Mouse (Mus musculus) heart, embryonic 15.5 days (tissue): ENCODE measurements at regions not wholly inside any gene's neighbourhood (a gene's known extent, or its start where the extent isn't known, plus 50 kb on each side); places are given as distances from the start of the nearest gene placed in this dataset.

Source experiments
- ATAC-seq: fragments of 200-750 bp; cut with Nextera tagmentation; replicated peaks from 2 replicates; pipeline ENCODE4 v1.8.0; 2017; ENCODE audit warnings: low read depth, moderate TSS enrichment; ENCODE audit not compliant: insufficient number of reproducible peaks, insufficient read depth, low FRiP score
- H3K27ac ChIP-seq: fragments of 300-500 bp; sonication (generic); 2 replicates; pipeline ENCODE4 v1.5.1; 2015; ENCODE audit warnings: mild to moderate bottlenecking, inconsistent platforms
- H3K27me3 ChIP-seq: fragments of 300-500 bp; sonication (generic); 2 replicates; pipeline ENCODE4 v1.6.1; 2015; ENCODE audit warnings: inconsistent platforms
- H3K36me3 ChIP-seq: fragments of 300-500 bp; sonication (generic); 2 replicates; pipeline ENCODE4 v1.6.1; 2015; ENCODE audit warnings: mild to moderate bottlenecking, inconsistent platforms
- H3K4me1 ChIP-seq: fragments of 300-500 bp; sonication (generic); replicated peaks from 2 replicates; pipeline ENCODE4 v1.6.1; 2015; ENCODE audit warnings: inconsistent platforms
- H3K4me2 ChIP-seq: fragments of 300-500 bp; sonication (generic); 2 replicates; pipeline ENCODE4 v1.6.1; 2015; ENCODE audit warnings: inconsistent platforms, mild to moderate bottlenecking, moderate library complexity
- H3K4me3 ChIP-seq: fragments of 300-500 bp; sonication (generic); 2 replicates; pipeline ENCODE4 v1.5.1; 2015; ENCODE audit warnings: mild to moderate bottlenecking, inconsistent platforms
- H3K9ac ChIP-seq: fragments of 300-500 bp; sonication (generic); 2 replicates; pipeline ENCODE4 v1.6.1; 2015; ENCODE audit warnings: mild to moderate bottlenecking, inconsistent platforms
- H3K9me3 ChIP-seq: fragments of 300-500 bp; sonication (generic); replicated peaks from 2 replicates; pipeline ENCODE4 v1.6.1; 2016; ENCODE audit warnings: inconsistent platforms
- WGBS: fragments of 180-500 bp; shearing (Covaris S2); methylation state at CpG from one replicate; pipeline ENCODE4 v1.1.7; 2015; ENCODE audit warnings: mixed read lengths; 5-methylcytosine and 5-hydroxymethylcytosine counted together

DNA sequence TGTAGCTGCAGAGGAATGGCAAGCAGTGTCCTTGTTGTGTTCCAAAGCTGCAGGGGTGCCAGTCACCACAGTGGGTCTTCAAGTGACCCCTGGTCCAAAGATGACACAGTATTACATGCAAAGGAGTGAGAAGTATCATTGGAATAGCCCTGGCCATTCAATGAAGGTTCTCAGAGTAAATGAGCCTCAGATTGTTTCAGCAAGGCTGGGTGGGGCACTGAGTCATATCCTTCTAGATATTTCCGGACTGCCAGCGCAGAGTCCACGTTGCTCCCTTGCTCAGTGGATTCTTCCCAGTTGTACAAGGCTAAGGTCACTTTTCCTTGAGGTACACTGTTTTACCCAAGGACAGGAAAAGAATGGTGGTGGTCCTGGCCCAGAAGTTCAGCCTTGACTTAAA, 319.2 kb upstream of the Irx1 start:
- no peak overlapping the region for H3K4me2 ChIP-seq
- H3K4me1 ChIP-seq: no peaks in the 10 kb centered on the region
- no peak overlapping the region for H3K9ac ChIP-seq
- no peaks in the 10 kb centered on the region for H3K36me3 ChIP-seq
- no peak overlapping the region for H3K27ac ChIP-seq
- no peak overlapping the region for H3K4me3 ChIP-seq
- WGBS: 75% methylated on average over 3 of the region's 3 CpGs
- H3K9me3 ChIP-seq: no peaks in the 10 kb centered on the region
- ATAC-seq: no peak
- H3K27me3 ChIP-seq: no peaks in the 10 kb centered on the region

DNA sequence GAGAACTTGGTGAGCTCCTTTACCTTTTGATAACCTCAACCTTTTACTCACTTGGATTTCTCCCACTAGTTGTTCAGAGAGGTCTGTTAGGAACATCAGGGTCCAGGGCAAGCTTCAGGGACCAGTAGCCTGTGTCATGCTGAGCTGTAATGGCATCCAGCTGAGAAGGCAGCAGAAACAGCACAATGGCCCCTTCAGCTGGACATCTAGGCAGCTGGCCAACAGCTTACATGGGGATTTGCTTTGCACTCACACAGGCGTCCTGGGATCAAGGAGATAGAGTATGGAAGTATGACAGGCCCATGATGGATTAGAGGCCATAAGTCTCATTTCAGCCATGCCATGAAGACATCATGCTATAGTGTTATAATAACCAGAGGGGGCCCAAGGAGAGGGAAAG, 320.2 kb upstream of the Irx1 start:
- no peak for ATAC-seq
- H3K27me3 ChIP-seq: no peaks in the 10 kb centered on the region
- no peaks in the 10 kb centered on the region for H3K4me1 ChIP-seq
- H3K36me3 ChIP-seq: no peaks in the 10 kb centered on the region
- no peak overlapping the region for H3K9ac ChIP-seq
- H3K4me3 ChIP-seq: no peak overlapping the region
- H3K4me2 ChIP-seq: no peak overlapping the region
- H3K27ac ChIP-seq: no peak overlapping the region
- 13% methylated on average over 1 of the region's 1 CpGs for WGBS
- H3K9me3 ChIP-seq: no peaks in the 10 kb centered on the region

DNA sequence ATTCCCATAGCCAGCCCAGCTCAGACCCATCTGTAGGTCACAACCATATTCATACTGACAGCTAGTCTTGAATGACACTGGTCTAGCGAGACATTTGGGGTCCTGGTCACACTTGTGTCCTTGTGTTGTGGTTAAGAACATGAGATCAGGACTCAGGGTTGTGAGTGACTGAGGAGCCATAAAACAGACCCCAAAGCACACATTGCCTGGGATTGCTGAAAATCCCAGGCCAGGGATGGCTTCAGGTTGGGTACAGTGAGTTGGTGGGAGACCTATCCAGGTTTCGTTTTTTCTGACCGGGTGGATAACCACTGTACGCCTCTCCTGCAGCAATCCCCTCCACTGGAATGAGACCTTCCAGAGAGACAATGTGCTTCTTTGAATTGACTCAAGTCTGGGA, 322.8 kb upstream of the Irx1 start:
- no peak for ATAC-seq
- 91% methylated on average over 4 of the region's 4 CpGs for WGBS
- no peak overlapping the region for H3K4me2 ChIP-seq
- no peak overlapping the region for H3K27ac ChIP-seq
- H3K4me1 ChIP-seq: 0 out of 2 replicates have a peak, but pooled peaks cover 4% of the 10 kb centered on the region
- H3K36me3 ChIP-seq: no peaks in the 10 kb centered on the region
- H3K9ac ChIP-seq: no peak overlapping the region
- peaks cover 18% of the 10 kb centered on the region for H3K27me3 ChIP-seq
- no peaks in the 10 kb centered on the region for H3K9me3 ChIP-seq
- no peak overlapping the region for H3K4me3 ChIP-seq

DNA sequence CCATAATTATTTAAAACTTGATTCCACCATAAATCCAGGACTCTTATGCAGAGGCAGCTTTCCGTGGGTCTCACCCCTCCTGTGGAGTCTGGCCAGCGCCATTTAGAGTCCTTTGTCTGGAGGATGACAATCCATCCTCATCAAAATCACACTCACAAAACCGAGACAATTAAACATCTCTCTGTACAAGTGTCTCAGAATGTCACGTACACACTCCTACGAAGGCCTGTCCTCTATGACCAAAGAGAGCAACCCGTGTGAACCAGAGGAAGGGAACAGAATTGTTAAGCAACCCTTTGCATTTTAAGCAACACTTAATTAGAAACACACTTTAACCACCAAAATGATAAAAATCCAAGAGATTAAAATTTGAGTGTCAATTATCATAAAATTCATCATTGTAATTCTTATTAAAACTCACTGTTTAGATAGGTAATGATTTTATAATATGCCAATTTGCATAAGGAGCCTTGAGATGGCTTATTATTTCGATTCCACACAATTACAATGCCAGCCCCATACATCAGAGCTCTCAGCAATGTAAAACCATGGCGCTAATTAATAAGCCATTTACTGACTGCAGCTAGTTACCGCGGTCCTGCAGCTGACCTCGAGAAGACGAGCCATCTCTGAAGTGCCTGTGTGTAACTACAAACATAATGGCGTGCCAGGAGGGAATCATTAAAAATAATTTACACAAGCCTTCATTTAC, 325.0 kb upstream of the Irx1 start:
- 54% methylated on average over 13 of the region's 13 CpGs for WGBS
- no peak overlapping the region for H3K4me3 ChIP-seq
- H3K27ac ChIP-seq: no peak overlapping the region
- peaks cover 18% of the 10 kb centered on the region for H3K27me3 ChIP-seq
- H3K4me1 ChIP-seq: peaks cover 12% of the 10 kb centered on the region; the same call in 1 of the 2 replicates
- ATAC-seq: no peak
- H3K9me3 ChIP-seq: no peaks in the 10 kb centered on the region
- no peak overlapping the region for H3K4me2 ChIP-seq
- H3K9ac ChIP-seq: no peak overlapping the region
- H3K36me3 ChIP-seq: no peaks in the 10 kb centered on the region

DNA sequence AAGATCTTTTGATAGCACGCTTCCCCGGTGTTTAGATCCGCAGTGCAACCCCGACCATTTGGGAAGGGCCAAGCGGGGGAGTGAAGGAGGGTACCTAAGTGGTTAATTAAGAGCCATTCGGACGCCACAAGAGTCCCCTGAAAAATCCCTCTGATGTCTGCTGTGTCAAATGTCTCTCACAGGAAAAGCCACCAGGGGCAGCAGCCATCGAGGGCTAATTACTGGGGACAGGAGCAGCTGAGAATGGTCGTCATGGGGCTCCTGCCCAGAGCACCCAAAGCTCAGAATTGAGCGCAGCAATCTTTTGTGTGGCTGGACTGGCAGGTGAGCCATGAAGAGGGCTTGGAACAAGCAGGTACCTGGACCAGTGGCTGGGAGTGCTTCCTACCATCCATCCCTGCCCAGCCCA, 325.6 kb upstream of the Irx1 start:
- Histone ChIP-seq H3K27me3 (peaks cover 18% of the 10 kb centered on the region), H3K4me1 (peaks cover 12% of the 10 kb centered on the region; the same call in 1 of the 2 replicates), H3K36me3 (no peaks in the 10 kb centered on the region), H3K9ac (no peak overlapping the region), H3K4me2 (no peak overlapping the region), H3K4me3 (no peak overlapping the region), H3K9me3 (no peaks in the 10 kb centered on the region), H3K27ac (no peak overlapping the region)
- 12% methylated on average over 10 of the region's 10 CpGs for WGBS
- no peak for ATAC-seq

DNA sequence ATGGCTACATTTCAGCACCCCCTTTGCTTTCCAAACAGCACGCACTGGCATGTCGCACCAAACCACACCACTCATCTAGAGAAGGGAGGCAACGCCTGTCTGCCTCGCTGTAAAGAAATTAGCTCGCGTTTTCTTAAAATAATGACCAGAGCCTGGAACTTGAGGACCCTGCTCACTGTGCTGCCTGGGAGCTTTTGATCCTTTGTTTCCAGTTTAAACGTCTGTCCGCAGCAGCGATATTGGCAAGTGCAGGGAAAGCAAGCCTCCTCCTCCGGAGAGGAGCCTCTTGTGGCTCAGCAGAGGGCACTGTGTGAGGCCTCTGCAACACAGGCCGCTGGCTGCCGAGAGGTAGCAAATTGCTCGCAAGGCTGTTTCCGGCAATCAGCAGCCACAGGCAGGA, 328.8 kb upstream of the Irx1 start:
- Histone ChIP-seq H3K4me3 (peak overlapping the region; percentile 25; the same call in 1 of the 2 replicates), H3K27ac (no peak overlapping the region), H3K36me3 (no peaks in the 10 kb centered on the region), H3K27me3 (peaks cover 31% of the 10 kb centered on the region), H3K9me3 (no peaks in the 10 kb centered on the region), H3K4me1 (peaks cover 12% of the 10 kb centered on the region; the same call in 1 of the 2 replicates), H3K9ac (no peak overlapping the region), H3K4me2 (peak overlapping the region; percentile 59)
- no peak for ATAC-seq
- WGBS: 4% methylated on average over 14 of the region's 14 CpGs

DNA sequence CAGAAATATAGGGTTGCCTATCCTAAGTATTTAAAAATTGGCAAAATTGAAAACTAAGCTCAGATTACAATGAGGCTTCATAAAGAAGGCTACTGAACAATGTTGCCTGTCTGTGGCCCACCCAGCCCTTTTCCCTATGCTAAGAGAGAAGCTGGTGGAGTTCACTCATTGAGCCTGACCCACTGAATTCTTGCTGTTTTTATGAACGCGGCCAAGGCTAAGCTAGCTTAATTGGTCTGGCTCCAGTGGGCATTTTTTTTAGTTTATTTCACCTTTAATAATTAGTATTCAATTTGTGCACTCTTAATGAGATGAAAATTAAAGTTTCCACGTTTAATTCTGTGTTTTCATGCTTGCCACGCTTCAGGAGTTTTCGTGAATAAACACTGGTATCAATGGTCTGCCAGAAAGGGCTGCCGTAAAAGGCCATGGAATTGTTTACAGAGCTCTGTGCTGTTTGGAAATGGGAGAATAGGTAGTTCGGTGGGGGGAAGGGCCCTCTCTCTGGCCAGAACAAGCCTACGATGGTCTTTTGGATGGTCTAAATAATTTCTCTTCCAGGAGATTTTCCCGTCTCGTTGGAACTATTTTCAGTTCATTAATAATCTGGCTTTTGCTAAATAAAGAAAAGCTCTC, 329.7 kb upstream of the Irx1 start:
- Histone ChIP-seq H3K9ac (no peak overlapping the region), H3K36me3 (no peaks in the 10 kb centered on the region), H3K9me3 (no peaks in the 10 kb centered on the region), H3K27ac (no peak overlapping the region), H3K27me3 (peaks cover 36% of the 10 kb centered on the region), H3K4me2 (no peak overlapping the region), H3K4me1 (peaks cover 12% of the 10 kb centered on the region; the same call in 1 of the 2 replicates), H3K4me3 (no peak overlapping the region)
- 66% methylated on average over 10 of the region's 10 CpGs for WGBS
- no peak for ATAC-seq

DNA sequence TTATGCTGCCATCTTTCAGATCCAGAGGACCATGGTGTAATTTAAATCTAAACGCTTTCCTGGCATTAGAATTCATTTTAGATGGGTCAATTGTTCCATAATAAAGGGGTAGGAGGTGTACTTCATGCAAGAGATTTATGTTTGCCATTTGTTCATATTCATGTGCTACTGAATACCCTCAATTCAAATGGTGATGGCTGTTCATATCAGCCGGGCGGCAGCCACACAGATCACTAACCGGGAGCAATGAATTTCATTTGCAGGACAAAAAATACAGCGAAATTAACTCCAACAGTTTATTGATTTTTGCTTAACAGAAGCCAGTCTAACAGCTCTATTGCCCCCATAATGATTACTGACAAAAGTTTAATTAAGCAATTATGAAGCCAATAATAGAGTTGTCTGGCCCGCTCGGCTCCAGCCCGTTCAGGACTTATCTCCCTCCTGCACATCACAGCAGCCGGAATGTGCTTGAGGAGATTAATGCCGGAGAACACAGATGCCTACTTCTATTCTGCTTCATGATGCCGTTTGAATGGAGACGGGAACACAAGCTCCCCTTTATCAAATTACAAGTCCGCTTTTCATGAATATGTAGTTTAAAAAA, 330.3 kb upstream of the Irx2 start:
- no peak overlapping the region for H3K27ac ChIP-seq
- ATAC-seq: no peak
- H3K4me1 ChIP-seq: 0 out of 2 replicates have a peak, but pooled peaks cover 2% of the 10 kb centered on the region
- no peak overlapping the region for H3K9ac ChIP-seq
- no peaks in the 10 kb centered on the region for H3K36me3 ChIP-seq
- H3K4me3 ChIP-seq: no peak overlapping the region
- WGBS: 44% methylated on average over 13 of the region's 13 CpGs
- H3K27me3 ChIP-seq: peaks cover 35% of the 10 kb centered on the region
- no peak overlapping the region for H3K4me2 ChIP-seq
- no peaks in the 10 kb centered on the region for H3K9me3 ChIP-seq

DNA sequence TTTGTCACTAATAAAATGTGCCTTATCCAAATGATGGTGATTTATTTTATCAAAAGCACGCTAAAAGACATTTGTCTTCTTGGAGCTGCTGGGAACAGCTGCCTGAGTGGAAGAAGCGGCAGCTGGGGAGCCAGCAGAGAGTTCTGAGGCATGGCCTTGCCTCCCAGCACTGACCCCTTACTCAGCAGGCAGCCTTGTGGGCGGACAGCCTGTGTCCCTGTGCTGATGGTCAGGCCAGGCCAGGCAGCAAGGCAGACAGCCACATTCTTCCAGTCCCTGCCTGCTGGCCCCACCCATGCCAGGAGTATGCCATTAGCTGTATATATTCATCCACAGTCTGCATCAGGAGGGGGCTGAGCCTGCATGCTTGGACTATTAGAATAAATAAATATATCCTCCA, 329.0 kb upstream of the Irx2 start:
- Histone ChIP-seq H3K9me3 (no peaks in the 10 kb centered on the region), H3K4me2 (no peak overlapping the region), H3K4me3 (no peak overlapping the region), H3K27ac (no peak overlapping the region), H3K27me3 (peaks cover 35% of the 10 kb centered on the region), H3K9ac (no peak overlapping the region), H3K36me3 (no peaks in the 10 kb centered on the region), H3K4me1 (0 out of 2 replicates have a peak, but pooled peaks cover 2% of the 10 kb centered on the region)
- 40% methylated on average over 3 of the region's 3 CpGs for WGBS
- no peak for ATAC-seq

DNA sequence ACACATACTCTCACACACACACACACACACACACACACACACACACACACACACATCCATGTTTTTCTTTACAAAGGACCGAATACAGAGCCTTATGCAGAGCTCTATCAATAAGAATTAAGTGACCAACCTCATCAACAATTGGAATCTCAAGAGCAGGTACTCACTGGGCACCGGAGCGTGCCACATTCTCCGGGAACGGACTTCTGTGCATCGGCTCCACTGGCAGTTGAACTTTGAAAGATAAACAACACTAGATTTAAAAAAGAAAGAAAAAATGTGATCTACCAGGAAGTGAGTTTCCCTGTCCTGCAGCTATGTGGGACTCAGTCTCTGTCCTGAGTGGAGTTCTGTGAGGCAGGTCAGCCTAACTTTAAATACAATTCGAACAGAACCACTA, 327.5 kb upstream of the Irx2 start:
- Histone ChIP-seq H3K4me3 (no peak overlapping the region), H3K27me3 (peaks cover 27% of the 10 kb centered on the region), H3K36me3 (no peaks in the 10 kb centered on the region), H3K4me2 (peak overlapping the region; percentile 33), H3K4me1 (0 out of 2 replicates have a peak, but pooled peaks cover 2% of the 10 kb centered on the region), H3K27ac (no peak overlapping the region), H3K9ac (no peak overlapping the region), H3K9me3 (no peaks in the 10 kb centered on the region)
- 58% methylated on average over 7 of the region's 7 CpGs for WGBS
- no peak for ATAC-seq

DNA sequence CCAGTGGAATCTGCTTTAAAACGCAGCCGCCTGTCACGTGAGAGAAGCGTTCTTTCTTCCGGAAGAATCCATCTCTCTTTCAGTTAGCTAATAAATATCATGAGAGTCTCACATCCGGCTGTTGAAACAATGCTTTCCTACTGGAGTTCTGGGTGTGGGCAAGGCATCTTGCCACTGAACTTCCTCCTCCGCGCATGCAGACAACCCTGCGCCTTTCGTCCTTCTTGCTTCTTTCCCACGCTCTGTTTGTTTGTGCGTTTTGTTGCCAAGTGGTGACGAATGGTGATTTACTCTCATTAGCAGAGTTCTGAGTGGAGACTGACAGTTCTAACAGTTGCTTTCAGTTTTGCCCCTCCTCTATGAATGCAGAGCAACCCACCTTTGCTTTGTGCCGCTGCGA, 326.8 kb upstream of the Irx2 start:
- Histone ChIP-seq H3K9me3 (no peaks in the 10 kb centered on the region), H3K36me3 (no peaks in the 10 kb centered on the region), H3K4me3 (peak overlapping the region; percentile 7; the same call in 1 of the 2 replicates), H3K4me2 (peak overlapping the region; percentile 33), H3K27me3 (peaks cover 25% of the 10 kb centered on the region), H3K9ac (no peak overlapping the region), H3K4me1 (0 out of 2 replicates have a peak, but pooled peaks cover 2% of the 10 kb centered on the region), H3K27ac (no peak overlapping the region)
- ATAC-seq: no peak
- 61% methylated on average over 15 of the region's 15 CpGs for WGBS
